Mouse (Mus musculus) stomach, embryonic 16.5 days (tissue): ENCODE results near the gene Gabrb1. TPM values are rescaled to one million over a fixed set of nuclear protein-coding genes. Genes with fewer than 3 reads are reported as not detected.

Experiments used
- ATAC-seq: fragments of 200-750 bp; cut with Nextera tagmentation; 2 replicates; pipeline ENCODE4 v1.8.0; 2017; ENCODE audit warnings: moderate number of reproducible peaks, moderate TSS enrichment; ENCODE audit not compliant: insufficient read depth, low FRiP score
- H3K27ac ChIP-seq: fragments of 300-500 bp; sonication (generic); 2 replicates; pipeline ENCODE4 v1.5.1; 2014; ENCODE audit warnings: low read length
- H3K27me3 ChIP-seq: fragments of 300-500 bp; sonication (generic); 2 replicates; pipeline ENCODE4 v1.6.1; 2014; ENCODE audit warnings: low read length, control low read depth, mixed read lengths; ENCODE audit not compliant: control insufficient read depth, insufficient read depth
- H3K36me3 ChIP-seq: fragments of 300-500 bp; sonication (generic); 2 replicates; pipeline ENCODE4 v1.6.1; 2014; ENCODE audit warnings: low read length; ENCODE audit not compliant: control insufficient read depth, insufficient read depth
- H3K4me1 ChIP-seq: fragments of 300-500 bp; sonication (generic); 2 replicates; pipeline ENCODE4 v1.6.1; 2014; ENCODE audit warnings: low read length, control low read depth, mixed read lengths; ENCODE audit not compliant: control insufficient read depth, insufficient read depth
- H3K4me2 ChIP-seq: fragments of 300-500 bp; sonication (generic); 2 replicates; pipeline ENCODE4 v1.6.1; 2014; ENCODE audit warnings: low read depth, low read length, mixed read lengths
- H3K4me3 ChIP-seq: fragments of 300-500 bp; sonication (generic); replicated peaks from 2 replicates; pipeline ENCODE4 v1.5.1; 2014; ENCODE audit warnings: mild to moderate bottlenecking, low read length
- H3K9ac ChIP-seq: fragments of 300-500 bp; sonication (generic); 2 replicates; pipeline ENCODE4 v1.6.1; 2014; ENCODE audit warnings: low read length
- H3K9me3 ChIP-seq: fragments of 300-500 bp; sonication (generic); replicated peaks from 2 replicates; pipeline ENCODE4 v1.6.1; 2016; ENCODE audit warnings: low read length, control low read depth; ENCODE audit not compliant: control insufficient read depth
- WGBS: fragments of 180-500 bp; shearing (Covaris S2); extraction: QIAGEN DNeasy Blood & Tissue Kit; methylation state at CpG from one replicate; pipeline ENCODE4 v1.1.7; 2014; 5-methylcytosine and 5-hydroxymethylcytosine counted together
- polyA plus RNA-seq: library from polyadenylated mRNA; unstranded; fragments of >200 nt; fragmentation: Nextera tagmentation; extraction: Ambion mirVana; gene quantifications from 2 replicates; pipeline ENCODE4 v1.2.1, GENCODE M21; 2015

Gabrb1 gene
- polyA plus RNA-seq, 1 experiment from 2014 or later = 0.92 TPM

DNA sequence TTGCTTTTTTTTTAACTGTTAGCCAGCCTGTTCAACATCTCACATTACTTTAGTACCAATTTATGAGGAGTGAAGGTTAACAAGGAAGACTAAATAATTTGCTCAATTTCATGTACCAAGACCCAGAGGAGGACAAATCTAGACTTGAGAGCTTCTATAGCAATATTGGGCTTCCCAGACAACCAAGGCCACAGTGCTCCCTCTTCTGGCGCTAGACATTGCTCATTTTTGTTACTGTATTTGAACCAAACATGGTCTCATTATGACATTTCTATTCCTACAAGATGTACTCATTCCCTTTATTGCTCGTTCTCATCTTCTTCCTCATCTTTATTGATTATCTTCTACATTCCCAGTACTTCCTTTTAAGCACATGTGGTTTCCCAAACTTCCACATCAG lies 307.6 kb downstream of the Gabrb1 start:
- 68% methylated on average over 2 of the region's 2 CpGs for WGBS
- H3K27me3 ChIP-seq = no peaks in the 10 kb centered on the region
- no peaks in the 10 kb centered on the region for H3K36me3 ChIP-seq
- no peak overlapping the region for H3K9ac ChIP-seq
- no peak overlapping the region for H3K4me3 ChIP-seq
- H3K4me1 ChIP-seq = no peaks in the 10 kb centered on the region
- H3K4me2 ChIP-seq = no peak overlapping the region
- no peak for ATAC-seq
- H3K27ac ChIP-seq = no peak overlapping the region
- H3K9me3 ChIP-seq = no peaks in the 10 kb centered on the region

DNA sequence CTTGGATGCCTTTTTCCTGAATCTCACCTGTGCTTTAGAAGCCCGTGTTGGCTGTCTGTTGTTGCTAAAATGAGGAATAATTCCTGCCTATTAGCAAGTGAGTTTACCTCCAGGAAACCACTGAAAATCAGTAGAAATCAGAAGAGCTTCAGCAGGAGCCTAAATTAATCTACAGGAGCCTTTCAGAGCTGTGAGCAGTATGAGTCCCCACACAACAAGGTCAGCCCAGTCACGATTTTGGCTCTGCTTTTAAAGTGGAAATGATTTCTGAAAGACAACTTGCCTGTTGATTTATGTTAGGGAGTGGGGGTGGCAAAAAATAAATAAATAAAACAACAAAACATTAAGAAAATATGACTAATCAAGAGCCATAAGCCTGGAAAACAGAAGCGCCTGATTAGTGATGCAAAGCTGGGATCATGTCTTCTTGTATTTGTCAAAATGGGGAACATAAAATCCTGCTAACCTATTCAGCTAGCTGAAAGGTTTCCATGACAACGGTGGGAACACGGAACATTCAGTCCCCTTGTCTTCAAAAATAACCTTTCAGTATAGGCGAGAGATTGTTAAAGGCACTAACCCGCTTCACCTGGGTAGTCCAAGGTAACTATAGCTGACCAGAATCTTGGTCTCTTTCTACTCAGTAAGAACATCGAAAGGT lies 312.4 kb downstream of the Gabrb1 start:
- WGBS = 75% methylated on average over 8 of the region's 8 CpGs
- no peaks in the 10 kb centered on the region for H3K27me3 ChIP-seq
- ATAC-seq = no peak

DNA sequence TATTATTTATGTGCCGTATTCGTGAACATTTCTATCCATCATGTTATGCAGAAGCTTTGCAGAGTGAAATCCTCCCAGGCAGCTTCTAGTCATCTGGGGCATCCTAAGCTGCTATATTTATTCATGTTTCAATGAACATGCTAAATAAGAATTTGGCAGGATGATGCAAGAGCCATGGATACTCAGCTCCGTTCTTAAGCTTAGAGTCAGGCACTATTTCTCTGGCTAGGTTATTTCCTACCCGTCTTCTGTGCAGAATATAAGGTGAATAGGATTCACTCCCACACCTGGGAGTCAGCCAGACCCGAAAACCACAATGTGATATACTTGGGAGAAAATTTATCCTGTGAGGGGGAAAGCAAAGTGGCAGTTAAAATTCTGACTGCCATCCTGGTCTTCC lies 314.9 kb downstream of the Gabrb1 start:
- 51% methylated on average over 5 of the region's 5 CpGs for WGBS
- no peaks in the 10 kb centered on the region for H3K27me3 ChIP-seq
- no peak for ATAC-seq
- no peaks in the 10 kb centered on the region for H3K36me3 ChIP-seq
- H3K4me2 ChIP-seq = no peak overlapping the region
- H3K4me1 ChIP-seq = peaks cover 3% of the 10 kb centered on the region; the same call in 1 of the 2 replicates
- no peaks in the 10 kb centered on the region for H3K9me3 ChIP-seq
- no peak overlapping the region for H3K9ac ChIP-seq
- H3K4me3 ChIP-seq = no peak overlapping the region
- no peak overlapping the region for H3K27ac ChIP-seq

More for the DNA sequence above, 312.4 kb downstream of the Gabrb1 start:
- Histone ChIP-seq H3K4me1 (peaks cover 3% of the 10 kb centered on the region; the same call in 1 of the 2 replicates), H3K9ac (no peak overlapping the region), H3K27ac (no peak overlapping the region), H3K4me3 (no peak overlapping the region), H3K9me3 (no peaks in the 10 kb centered on the region), H3K4me2 (no peak overlapping the region), H3K36me3 (no peaks in the 10 kb centered on the region)

DNA sequence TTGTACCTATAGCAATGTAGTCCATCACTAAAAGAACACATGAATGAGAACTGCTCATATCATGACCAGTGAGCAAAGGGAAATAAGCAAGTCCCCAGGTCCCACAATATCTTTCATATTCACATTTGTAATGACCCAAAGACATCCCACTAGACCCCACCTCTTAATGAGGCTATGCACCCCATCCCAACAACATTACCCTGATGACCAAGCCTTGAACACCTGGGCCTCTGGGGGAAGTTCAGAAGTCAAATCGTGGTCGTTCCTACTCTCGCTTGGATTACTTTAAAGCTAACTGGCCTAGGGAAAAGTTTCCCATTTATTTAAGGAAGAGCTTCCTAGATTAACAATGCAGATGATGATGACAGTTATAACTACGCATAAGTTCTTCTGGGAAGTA lies 318.2 kb downstream of the Gabrb1 start:
- no peak for ATAC-seq
- no peak overlapping the region for H3K9ac ChIP-seq
- H3K27ac ChIP-seq = no peak overlapping the region
- H3K4me1 ChIP-seq = peaks cover 3% of the 10 kb centered on the region; the same call in 1 of the 2 replicates
- H3K27me3 ChIP-seq = no peaks in the 10 kb centered on the region
- WGBS = 83% methylated on average over 4 of the region's 4 CpGs
- no peak overlapping the region for H3K4me2 ChIP-seq
- H3K36me3 ChIP-seq = no peaks in the 10 kb centered on the region
- no peak overlapping the region for H3K4me3 ChIP-seq
- no peaks in the 10 kb centered on the region for H3K9me3 ChIP-seq

DNA sequence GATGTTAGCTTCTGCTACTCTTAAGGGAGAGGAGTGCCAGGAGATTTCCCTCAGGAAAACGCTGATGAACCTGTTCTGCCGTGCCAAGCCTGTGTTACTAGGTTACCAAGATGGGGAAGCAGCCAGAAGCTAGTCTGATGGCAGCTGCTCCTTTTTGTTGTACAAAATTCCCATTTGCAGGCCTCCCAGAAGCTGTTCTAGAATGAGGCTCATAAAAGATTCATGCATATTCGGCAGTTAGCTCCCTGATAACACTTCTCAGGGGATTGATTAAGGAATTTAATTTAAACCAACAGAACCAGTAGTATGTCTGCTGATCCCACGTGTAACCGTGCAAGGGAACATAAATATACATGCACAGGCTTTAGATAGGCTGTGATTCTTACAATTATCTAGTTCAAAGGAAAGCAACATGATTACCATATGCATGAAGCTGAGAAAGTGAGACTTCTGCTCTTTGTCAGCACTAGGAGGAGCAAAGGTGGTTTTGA lies 318.7 kb downstream of the Gabrb1 start:
- Histone ChIP-seq H3K36me3 (no peaks in the 10 kb centered on the region), H3K4me2 (no peak overlapping the region), H3K4me3 (no peak overlapping the region), H3K9ac (no peak overlapping the region), H3K9me3 (no peaks in the 10 kb centered on the region), H3K27me3 (no peaks in the 10 kb centered on the region), H3K27ac (no peak overlapping the region), H3K4me1 (peaks cover 3% of the 10 kb centered on the region; the same call in 1 of the 2 replicates)
- ATAC-seq = no peak
- 63% methylated on average over 5 of the region's 5 CpGs for WGBS

DNA sequence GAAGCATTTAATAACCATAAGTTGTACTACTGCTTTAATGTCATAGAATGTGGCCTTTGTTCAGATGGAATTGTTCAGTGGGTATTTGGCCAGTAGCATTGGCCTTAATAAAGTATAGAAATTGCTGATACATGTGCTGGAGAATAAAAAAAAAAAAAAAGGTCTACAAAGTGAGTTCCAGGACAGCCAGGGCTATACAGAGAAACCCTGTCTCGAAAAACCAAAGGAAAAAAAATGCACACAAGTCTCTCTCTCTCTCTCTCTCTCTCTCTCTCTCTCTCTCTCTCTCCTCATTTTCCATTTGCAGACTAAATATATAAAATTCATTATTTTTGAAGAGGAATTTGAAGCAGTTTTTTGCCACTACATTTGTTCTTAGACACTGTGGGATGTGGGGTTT lies 328.6 kb downstream of the Gabrb1 start:
- Histone ChIP-seq H3K9ac (no peak overlapping the region), H3K27ac (no peak overlapping the region), H3K27me3 (no peaks in the 10 kb centered on the region), H3K9me3 (no peaks in the 10 kb centered on the region), H3K36me3 (no peaks in the 10 kb centered on the region), H3K4me3 (no peak overlapping the region), H3K4me2 (no peak overlapping the region), H3K4me1 (no peaks in the 10 kb centered on the region)
- ATAC-seq = no peak
- WGBS = 79% methylated on average over 1 of the region's 1 CpGs

DNA sequence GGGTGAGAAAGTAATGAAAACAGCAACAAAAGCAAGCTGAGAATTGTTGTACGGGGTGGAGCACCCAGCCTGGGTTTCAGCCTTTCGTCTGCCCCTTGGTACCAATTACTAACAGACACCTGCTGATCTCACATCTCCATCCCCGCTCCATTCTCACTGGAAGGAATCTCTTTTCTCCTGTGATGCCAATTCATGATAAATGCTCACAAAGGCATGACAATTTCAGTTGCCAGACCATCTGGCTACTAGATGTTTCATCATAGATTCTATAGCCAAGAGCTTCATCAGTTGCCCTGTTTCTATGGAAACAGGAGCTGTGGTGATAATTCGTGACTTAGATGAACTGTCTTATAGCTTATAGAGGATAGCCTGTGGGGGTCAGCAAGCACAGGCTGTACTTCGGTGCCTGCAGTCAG lies 329.1 kb downstream of the Gabrb1 start:
- no peak overlapping the region for H3K4me2 ChIP-seq

DNA sequence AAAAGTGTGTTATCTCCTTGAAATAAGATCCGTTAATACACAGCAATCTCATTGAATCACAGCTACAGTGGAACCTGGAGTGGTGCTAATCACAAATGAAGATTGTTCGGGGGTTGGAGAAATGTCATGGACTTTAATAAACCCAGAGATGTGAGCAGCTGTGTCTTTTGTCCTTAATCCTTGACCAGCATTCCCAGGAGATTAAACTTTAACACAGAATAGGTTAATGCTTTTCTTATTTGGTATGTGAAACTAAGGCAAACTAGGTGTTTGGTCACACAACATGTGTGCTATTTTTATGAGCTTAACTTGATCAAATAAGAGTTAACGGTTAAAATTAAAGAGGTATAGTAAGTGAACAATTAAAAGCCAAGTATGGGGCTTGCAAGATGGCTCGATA lies 341.6 kb downstream of the Gabrb1 start:
- no peak for ATAC-seq
- no peaks in the 10 kb centered on the region for H3K36me3 ChIP-seq
- no peak overlapping the region for H3K4me2 ChIP-seq
- no peak overlapping the region for H3K9ac ChIP-seq
- no peaks in the 10 kb centered on the region for H3K27me3 ChIP-seq
- no peak overlapping the region for H3K4me3 ChIP-seq
- no peaks in the 10 kb centered on the region for H3K4me1 ChIP-seq
- no peaks in the 10 kb centered on the region for H3K9me3 ChIP-seq
- H3K27ac ChIP-seq = no peak overlapping the region
- 80% methylated on average over 4 of the region's 4 CpGs for WGBS

More for the DNA sequence above, 329.1 kb downstream of the Gabrb1 start:
- Histone ChIP-seq H3K9me3 (no peaks in the 10 kb centered on the region), H3K9ac (no peak overlapping the region), H3K4me1 (no peaks in the 10 kb centered on the region), H3K27ac (no peak overlapping the region), H3K36me3 (no peaks in the 10 kb centered on the region), H3K4me3 (no peak overlapping the region), H3K27me3 (no peaks in the 10 kb centered on the region)
- ATAC-seq = no peak
- WGBS = 66% methylated on average over 5 of the region's 5 CpGs

DNA sequence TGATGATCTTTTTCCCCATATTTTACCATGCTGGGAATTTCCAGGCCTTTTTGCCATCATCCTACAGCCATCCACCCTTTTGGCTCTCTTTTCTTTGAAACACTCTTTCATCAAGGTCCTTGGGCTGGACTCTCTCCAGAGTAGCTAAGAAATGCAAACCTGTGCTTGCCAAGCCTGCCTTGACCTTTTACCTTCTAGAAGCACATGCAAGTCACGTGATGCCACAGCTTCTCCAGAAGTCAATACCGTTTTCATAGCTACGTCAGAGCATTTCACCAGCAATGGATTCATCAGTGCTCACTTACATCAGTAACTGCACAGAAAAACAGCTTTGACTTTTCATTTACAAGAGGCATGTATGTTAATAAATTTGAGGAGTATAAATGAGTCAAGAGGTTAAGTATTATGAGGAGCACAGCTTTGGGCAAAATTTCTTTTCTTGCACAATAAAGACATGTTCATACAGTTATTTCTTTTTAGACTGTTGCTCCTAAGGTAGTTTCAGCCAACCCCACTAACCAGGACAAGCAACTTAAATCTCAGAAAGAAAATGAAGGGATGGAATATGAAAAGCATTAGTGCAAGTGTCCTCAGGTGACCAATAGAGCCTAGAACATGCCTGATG lies 346.0 kb downstream of the Gabrb1 start:
- H3K4me1 ChIP-seq = no peaks in the 10 kb centered on the region
- no peaks in the 10 kb centered on the region for H3K36me3 ChIP-seq
- H3K27ac ChIP-seq = no peak overlapping the region
- H3K4me2 ChIP-seq = no peak overlapping the region
- no peaks in the 10 kb centered on the region for H3K27me3 ChIP-seq
- WGBS = 74% methylated on average over 3 of the region's 3 CpGs
- no peaks in the 10 kb centered on the region for H3K9me3 ChIP-seq
- no peak overlapping the region for H3K4me3 ChIP-seq
- H3K9ac ChIP-seq = no peak overlapping the region
- no peak for ATAC-seq
